Mouse (Mus musculus) hematopoietic stem cell, adult 5-6 weeks (primary cell): ENCODE data around the gene Atp5g2. TPM values are rescaled to one million over a fixed set of nuclear protein-coding genes. Genes with fewer than 3 reads are reported as not detected.
A peak's percentile ranks its signal among the peaks of the same experiment; 100 is the strongest.

Source experiments
- ATAC-seq, 2 experiments: fragments of 125-278 bp in 1 of 2; replicated peaks in 1 of 2; 2 replicates each; pipeline ENCODE4 v1.8.0; 2016 to 2017; ENCODE audit warnings: inconsistent platforms in 2 of 2, mild to moderate bottlenecking in 2 of 2, moderate number of reproducible peaks in 2 of 2, low read depth in 1 of 2, moderate TSS enrichment in 1 of 2; ENCODE audit not compliant: low FRiP score in 2 of 2, poor library complexity in 2 of 2, severe bottlenecking in 2 of 2, insufficient read depth in 1 of 2, low TSS enrichment in 1 of 2
- total RNA-seq: library from RNA; stranded (forward); fragments of 172-1452, 232-1000 nt; gene quantifications from 2 replicates; pipeline ENCODE4 v1.2.3, GENCODE M21; 2017

Atp5g2 gene
- 29.1 and 78.4 TPM in 2 replicates for total RNA-seq

- no peak for ATAC-seq
These were observed at the start of gene Atp5g2 for GRCm38 (mm10) chr15:102672215-102673071. TSS of gene Atp5g2 (minus strand) at chr15:102672352.

- 0 out of 4 replicates have a peak, but pooled peaks of 1 of the 2 experiments have one; percentile 19 for ATAC-seq
These were observed 49.1 kb upstream of the Atp5g2 start for GRCm38 (mm10) chr15:102721016-102721898.

- ATAC-seq: no peak
These were observed 44.0 kb upstream of the Atp5g2 start for GRCm38 (mm10) chr15:102716132-102716531.

- no peak for ATAC-seq
These were observed 35.7 kb upstream of the Atp5g2 start for GRCm38 (mm10) chr15:102707736-102708269.

GRCm38 (mm10) chr15:102705923-102706503 lies 33.9 kb upstream of the Atp5g2 start:
- ATAC-seq: no peak

- ATAC-seq: no peak
These were observed 33.2 kb upstream of the Atp5g2 start for GRCm38 (mm10) chr15:102705226-102705894.

- no peak for ATAC-seq
These were observed 32.7 kb upstream of the Atp5g2 start for GRCm38 (mm10) chr15:102704806-102705205.

GRCm38 (mm10) chr15:102702972-102703371 lies 30.8 kb upstream of the Atp5g2 start:
- ATAC-seq: peak in 1 of 2 experiments; percentile 38; a peak in 1 of 4 replicates

- ATAC-seq: peak; percentile 62 to 67; a peak in 1 of 4 replicates
These were observed 26.0 kb upstream of the Atp5g2 start for GRCm38 (mm10) chr15:102698193-102698592.

- no peak for ATAC-seq
These were observed 24.7 kb upstream of the Atp5g2 start for GRCm38 (mm10) chr15:102696899-102697298.

GRCm38 (mm10) chr15:102693600-102693999 lies 21.4 kb upstream of the Atp5g2 start:
- ATAC-seq: no peak

- ATAC-seq: peak; percentile 14 to 62; a peak in 1 of 4 replicates
These were observed 20.8 kb upstream of the Atp5g2 start for GRCm38 (mm10) chr15:102692991-102693411.

- ATAC-seq: 0 out of 4 replicates have a peak, but pooled peaks of 1 of the 2 experiments have one; percentile 17
These were observed 20.2 kb upstream of the Atp5g2 start for GRCm38 (mm10) chr15:102692321-102692804.

- no peak for ATAC-seq
These were observed 13.6 kb upstream of the Atp5g2 start for GRCm38 (mm10) chr15:102685791-102686190.

GRCm38 (mm10) chr15:102683670-102684069 lies 11.5 kb upstream of the Atp5g2 start:
- ATAC-seq: peak; percentile 46 to 77

GRCm38 (mm10) chr15:102676345-102676744 lies 4.2 kb upstream of the Atp5g2 start:
- ATAC-seq: no peak

GRCm38 (mm10) chr15:102673548-102673947 lies 1.4 kb upstream of the Atp5g2 start:
- no peak for ATAC-seq
